Comparison of ENCODE assay signal across 29 mouse cellular contexts in the genomic region with DNA sequence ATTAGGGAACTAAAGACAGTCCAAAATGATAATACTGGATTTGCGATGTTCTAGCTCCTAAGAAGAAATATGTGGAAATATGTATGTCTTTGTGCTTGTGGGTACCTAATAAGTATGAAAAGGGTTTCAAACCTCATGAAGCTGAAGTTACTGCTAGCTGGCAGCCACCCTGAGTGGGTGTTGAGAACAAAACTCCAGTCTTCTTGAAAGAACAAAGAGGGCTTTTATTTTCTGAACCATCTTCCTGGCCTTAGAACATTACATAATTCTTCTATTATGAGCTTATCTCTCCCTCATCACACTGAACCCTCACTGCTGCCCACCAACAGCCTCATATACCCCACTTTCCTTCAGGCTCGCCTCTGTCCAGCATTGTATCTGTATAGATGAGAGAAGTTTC.
DNase-seq lines count a peak whose midpoint lies in the region; ATAC-seq and TF ChIP-seq lines count a peak whose summit lies in the region.
"Had no signal": no experiment of that assay in that cellular context is flagged by ENCODE, and none has a peak within 500 bp of the region (broad histone marks: within the 10 kb centered on the region; RNA-seq: fewer than 3 reads in every experiment).

No protein-coding gene starts in this region.

- no peak overlapping the region for H3K4me3 ChIP-seq in lung, embryonic 14.5 days (ENCODE audit: low read depth, low read length)
- H3K4me3 ChIP-seq in stomach, embryonic 14.5 days (ENCODE audit: low read depth, low read length), result no peak overlapping the region
- no peak overlapping the region for H3K4me3 ChIP-seq in stomach, postnatal 0 days (ENCODE audit: low read depth, low read length)
- no peak overlapping the region for H3K4me3 ChIP-seq in intestine, embryonic 15.5 days (replicated peaks)
- no peak overlapping the region for H3K4me3 ChIP-seq in hindbrain, embryonic 11.5 days (ENCODE audit: low read depth, low read length)
- H3K4me3 ChIP-seq: embryonic facial prominence, embryonic 13.5 days; forebrain, embryonic 10.5 days; forebrain, embryonic 15.5 days; hindbrain, embryonic 10.5 days; limb, embryonic 10.5 days; limb, embryonic 15.5 days; liver, embryonic 15.5 days; lung, embryonic 15.5 days; midbrain, embryonic 15.5 days; neural tube, embryonic 15.5 days; stomach, embryonic 15.5 days had no signal

- no peaks in the 10 kb centered on the region for H3K9me3 ChIP-seq in lung, embryonic 14.5 days (ENCODE audit: low read depth, low read length)
- no peaks in the 10 kb centered on the region for H3K9me3 ChIP-seq in stomach, embryonic 14.5 days (ENCODE audit: control insufficient read depth, low read depth, low read length)
- no peaks in the 10 kb centered on the region for H3K9me3 ChIP-seq in stomach, postnatal 0 days (ENCODE audit: control insufficient read depth, low read length)
- H3K9me3 ChIP-seq in intestine, embryonic 15.5 days, result no peaks in the 10 kb centered on the region
- H3K9me3 ChIP-seq in hindbrain, embryonic 11.5 days (ENCODE audit: control insufficient read depth, low read length), result no peaks in the 10 kb centered on the region
- H3K9me3 ChIP-seq: embryonic facial prominence, embryonic 13.5 days; forebrain, embryonic 10.5 days; forebrain, embryonic 15.5 days; hindbrain, embryonic 10.5 days; limb, embryonic 10.5 days; limb, embryonic 15.5 days; liver, embryonic 15.5 days; lung, embryonic 15.5 days; midbrain, embryonic 15.5 days; neural tube, embryonic 15.5 days; stomach, embryonic 15.5 days had no signal

- peak; percentile 12 for DNase-seq in lung, embryonic 14.5 days
- no peak for DNase-seq in lung, postnatal 4 days
- DNase-seq in stomach, postnatal 0 days (ENCODE audit: low spot score), result no peak
- no peak for DNase-seq in left cerebral cortex, adult 11 months (ENCODE audit: low spot score)
- no peak for DNase-seq in hindbrain, embryonic 11.5 days (ENCODE audit: low spot score)
- DNase-seq: adrenal gland, postnatal 25 days; cerebellum, adult 18-20 months; cerebellum, postnatal 10 days; gastrocnemius, postnatal 10 days; heart, postnatal 14 days; kidney, adult 11 months; kidney, postnatal 14 days; thymus, postnatal 4 days had no signal

- no peak overlapping the region for H3K27ac ChIP-seq in lung, embryonic 14.5 days (ENCODE audit: low read depth)
- no peak overlapping the region for H3K27ac ChIP-seq in stomach, embryonic 14.5 days (ENCODE audit: low read length)
- H3K27ac ChIP-seq in stomach, postnatal 0 days (replicated peaks), result no peak overlapping the region
- no peak overlapping the region for H3K27ac ChIP-seq in intestine, embryonic 15.5 days
- H3K27ac ChIP-seq in hindbrain, embryonic 11.5 days (ENCODE audit: low read depth, low read length), result no peak overlapping the region
- H3K27ac ChIP-seq: embryonic facial prominence, embryonic 13.5 days; forebrain, embryonic 10.5 days; forebrain, embryonic 15.5 days; hindbrain, embryonic 10.5 days; limb, embryonic 10.5 days; limb, embryonic 15.5 days; liver, embryonic 15.5 days; macrophage; midbrain, embryonic 15.5 days; neural tube, embryonic 15.5 days; stomach, embryonic 15.5 days had no signal

- H3K4me2 ChIP-seq in lung, embryonic 14.5 days, result no peak overlapping the region
- no peak overlapping the region for H3K4me2 ChIP-seq in stomach, embryonic 14.5 days (replicated peaks; ENCODE audit: low read depth, low read length)
- H3K4me2 ChIP-seq in stomach, postnatal 0 days (replicated peaks; ENCODE audit: low read depth), result no peak overlapping the region
- no peak overlapping the region for H3K4me2 ChIP-seq in intestine, embryonic 15.5 days (replicated peaks)
- no peak overlapping the region for H3K4me2 ChIP-seq in hindbrain, embryonic 11.5 days (replicated peaks; ENCODE audit: low read depth, low read length)
- H3K4me2 ChIP-seq: embryonic facial prominence, embryonic 13.5 days; forebrain, embryonic 15.5 days; limb, embryonic 15.5 days; liver, embryonic 15.5 days; lung, embryonic 15.5 days; midbrain, embryonic 15.5 days; neural tube, embryonic 15.5 days; stomach, embryonic 15.5 days had no signal

- TF ChIP-seq CTCF in lung, embryonic 14.5 days (IDR thresholded peaks at IDR 0.05; ENCODE audit: low read depth), result no peak
- no peak for TF ChIP-seq CTCF in stomach, postnatal 0 days (IDR thresholded peaks at IDR 0.05; ENCODE audit: low read depth)

- no peaks in the 10 kb centered on the region for H3K4me1 ChIP-seq in lung, embryonic 14.5 days (ENCODE audit: insufficient read depth)
- H3K4me1 ChIP-seq in stomach, embryonic 14.5 days (ENCODE audit: control insufficient read depth, insufficient read depth, low read length), result no peaks in the 10 kb centered on the region
- no peaks in the 10 kb centered on the region for H3K4me1 ChIP-seq in stomach, postnatal 0 days (replicated peaks; ENCODE audit: control insufficient read depth, insufficient read depth)
- H3K4me1 ChIP-seq in intestine, embryonic 15.5 days (replicated peaks), result no peaks in the 10 kb centered on the region
- H3K4me1 ChIP-seq in hindbrain, embryonic 11.5 days (replicated peaks; ENCODE audit: control insufficient read depth, insufficient read depth, low read length), result no peaks in the 10 kb centered on the region
- H3K4me1 ChIP-seq: embryonic facial prominence, embryonic 13.5 days; forebrain, embryonic 10.5 days; hindbrain, embryonic 10.5 days; limb, embryonic 10.5 days; limb, embryonic 15.5 days; liver, embryonic 15.5 days; midbrain, embryonic 15.5 days; neural tube, embryonic 15.5 days; stomach, embryonic 15.5 days had no signal

- no peak for TF ChIP-seq EP300 in stomach, postnatal 0 days (optimal IDR thresholded peaks at IDR 0.05)

- no peaks in the 10 kb centered on the region for H3K27me3 ChIP-seq in lung, embryonic 14.5 days (ENCODE audit: insufficient read depth, low read length)
- no peaks in the 10 kb centered on the region for H3K27me3 ChIP-seq in stomach, embryonic 14.5 days (ENCODE audit: control insufficient read depth, insufficient read depth, low read length)
- no peaks in the 10 kb centered on the region for H3K27me3 ChIP-seq in stomach, postnatal 0 days (ENCODE audit: control insufficient read depth, insufficient read depth, low read length)
- H3K27me3 ChIP-seq in intestine, embryonic 15.5 days (replicated peaks), result no peaks in the 10 kb centered on the region
- no peaks in the 10 kb centered on the region for H3K27me3 ChIP-seq in hindbrain, embryonic 11.5 days (ENCODE audit: control insufficient read depth, insufficient read depth, low read length)
- H3K27me3 ChIP-seq: embryonic facial prominence, embryonic 13.5 days; forebrain, embryonic 15.5 days; limb, embryonic 15.5 days; liver, embryonic 15.5 days; lung, embryonic 15.5 days; midbrain, embryonic 15.5 days; neural tube, embryonic 15.5 days; stomach, embryonic 15.5 days had no signal

- WGBS in lung, embryonic 14.5 days, result 70% methylated on average over 2 of the region's 2 CpGs
- 68% methylated on average over 2 of the region's 2 CpGs for WGBS in stomach, embryonic 14.5 days
- 63% methylated on average over 2 of the region's 2 CpGs for WGBS in stomach, postnatal 0 days
- 57% methylated on average over 2 of the region's 2 CpGs for WGBS in intestine, embryonic 15.5 days
- 86% methylated on average over 2 of the region's 2 CpGs for WGBS in hindbrain, embryonic 11.5 days

- no peaks in the 10 kb centered on the region for H3K36me3 ChIP-seq in lung, embryonic 14.5 days (ENCODE audit: insufficient read depth)
- no peaks in the 10 kb centered on the region for H3K36me3 ChIP-seq in stomach, embryonic 14.5 days (ENCODE audit: control insufficient read depth, insufficient read depth, low read length)
- H3K36me3 ChIP-seq in stomach, postnatal 0 days (ENCODE audit: control insufficient read depth, insufficient read depth, low read length), result no peaks in the 10 kb centered on the region
- H3K36me3 ChIP-seq in intestine, embryonic 15.5 days, result no peaks in the 10 kb centered on the region
- H3K36me3 ChIP-seq in hindbrain, embryonic 11.5 days (ENCODE audit: control insufficient read depth, insufficient read depth, low read length), result no peaks in the 10 kb centered on the region
- H3K36me3 ChIP-seq: embryonic facial prominence, embryonic 13.5 days; forebrain, embryonic 10.5 days; forebrain, embryonic 15.5 days; hindbrain, embryonic 10.5 days; limb, embryonic 10.5 days; limb, embryonic 15.5 days; liver, embryonic 15.5 days; lung, embryonic 15.5 days; midbrain, embryonic 15.5 days; neural tube, embryonic 15.5 days; stomach, embryonic 15.5 days had no signal

- H3K9ac ChIP-seq in lung, embryonic 14.5 days, result no peak overlapping the region
- H3K9ac ChIP-seq in stomach, embryonic 14.5 days (replicated peaks; ENCODE audit: low read depth, low read length), result no peak overlapping the region
- no peak overlapping the region for H3K9ac ChIP-seq in stomach, postnatal 0 days (ENCODE audit: low read length)
- H3K9ac ChIP-seq in intestine, embryonic 15.5 days, result no peak overlapping the region
- H3K9ac ChIP-seq in hindbrain, embryonic 11.5 days (ENCODE audit: low read depth, low read length), result no peak overlapping the region
- H3K9ac ChIP-seq: embryonic facial prominence, embryonic 13.5 days; forebrain, embryonic 15.5 days; limb, embryonic 15.5 days; liver, embryonic 15.5 days; lung, embryonic 15.5 days; midbrain, embryonic 15.5 days; neural tube, embryonic 15.5 days; stomach, embryonic 15.5 days had no signal

- ATAC-seq in lung, embryonic 14.5 days (ENCODE audit: insufficient read depth), result no peak
- ATAC-seq in stomach, embryonic 14.5 days (ENCODE audit: insufficient number of reproducible peaks, insufficient read depth, low FRiP score, low read depth), result 0 out of 2 replicates have a peak, but pooled peaks have one; percentile 37
- no peak for ATAC-seq in stomach, postnatal 0 days (ENCODE audit: low FRiP score, low TSS enrichment)
- peak; percentile 56 for ATAC-seq in intestine, embryonic 15.5 days
- no peak for ATAC-seq in hindbrain, embryonic 11.5 days (ENCODE audit: low FRiP score)
- ATAC-seq: CD4-positive, CD25-positive, alpha-beta regulatory T cell, adult 4 months; forebrain, embryonic 15.5 days; hindbrain, embryonic 16.5 days; midbrain, embryonic 15.5 days had no signal

Comparison
In these comparisons a context has a peak if more than half of its experiments do, and no peak if none do; other contexts are left out.
1. ATAC-seq: peak in stomach, embryonic 14.5 days (single experiment) and intestine, embryonic 15.5 days (single experiment); none in lung, embryonic 14.5 days (single experiment), stomach, postnatal 0 days (single experiment) and hindbrain, embryonic 11.5 days (single experiment).